Mouse (Mus musculus): Measurements from ENCODE around the gene Dnajb5.

GRCm38 (mm10) chr4:42973868-42974267, 24.3 kb downstream of the Dnajb5 start:
- TF ChIP-seq CTCF (IDR thresholded peaks at IDR 0.05; ENCODE audit: low read depth, low read length): no peak
- TF ChIP-seq EP300 (IDR thresholded peaks at IDR 0.05; ENCODE audit: insufficient read depth, low read depth, low read length): no peak

All from ES-Bruce4 (cell line).